22 mouse cellular contexts compared by ENCODE assay signal in genomic region chr19:5309025-5309424, GRCm38 (mm10). TPM values are rescaled to one million over a fixed set of nuclear protein-coding genes. Genes with fewer than 3 reads are reported as not detected.
DNase-seq lines count a peak whose midpoint lies in the region; ATAC-seq lines count a peak whose summit lies in the region.
"Had no signal": no experiment of that assay in that cellular context is flagged by ENCODE, and none has a peak within 500 bp of the region (broad histone marks: within the 10 kb centered on the region; RNA-seq: fewer than 3 reads in every experiment).

No protein-coding gene starts in this region.

- no peaks in the 10 kb centered on the region for H3K27me3 ChIP-seq in midbrain, embryonic 14.5 days (ENCODE audit: control insufficient read depth, insufficient read depth, low read length)
- H3K27me3 ChIP-seq in midbrain, embryonic 16.5 days (ENCODE audit: control insufficient read depth, insufficient read depth, low read depth, low read length) = no peaks in the 10 kb centered on the region
- H3K27me3 ChIP-seq: hindbrain, embryonic 15.5 days; stomach, embryonic 15.5 days had no signal

- H3K4me2 ChIP-seq in midbrain, embryonic 14.5 days (ENCODE audit: low read length) = no peak overlapping the region
- H3K4me2 ChIP-seq in midbrain, embryonic 16.5 days (ENCODE audit: low read length) = no peak overlapping the region
- H3K4me2 ChIP-seq: heart, embryonic 15.5 days; hindbrain, embryonic 15.5 days; lung, embryonic 14.5 days; stomach, embryonic 15.5 days had no signal

- WGBS in midbrain, embryonic 14.5 days = 87% methylated on average over 7 of the region's 7 CpGs
- WGBS in midbrain, embryonic 16.5 days = 84% methylated on average over 7 of the region's 7 CpGs

- H3K4me3 ChIP-seq in midbrain, embryonic 14.5 days (replicated peaks; ENCODE audit: low read depth, low read length) = no peak overlapping the region
- H3K4me3 ChIP-seq in midbrain, embryonic 16.5 days (ENCODE audit: low read depth, low read length) = no peak overlapping the region
- H3K4me3 ChIP-seq: erythroblast, embryonic 14.5 days; heart, embryonic 15.5 days; hindbrain, embryonic 15.5 days; stomach, embryonic 15.5 days had no signal

- peaks cover 39% of the 10 kb centered on the region for H3K36me3 ChIP-seq in midbrain, embryonic 14.5 days (ENCODE audit: control insufficient read depth, insufficient read depth, low read length)
- H3K36me3 ChIP-seq in midbrain, embryonic 16.5 days (ENCODE audit: control insufficient read depth, insufficient read depth, low read length) = peaks cover 27% of the 10 kb centered on the region
- H3K36me3 ChIP-seq: heart, embryonic 15.5 days; stomach, embryonic 15.5 days had no signal

- no peaks in the 10 kb centered on the region for H3K4me1 ChIP-seq in midbrain, embryonic 14.5 days (ENCODE audit: control insufficient read depth, insufficient read depth, low read length)
- no peaks in the 10 kb centered on the region for H3K4me1 ChIP-seq in midbrain, embryonic 16.5 days (ENCODE audit: control insufficient read depth, insufficient read depth, low read length)
- H3K4me1 ChIP-seq: hindbrain, embryonic 15.5 days; stomach, embryonic 15.5 days had no signal

- no peaks in the 10 kb centered on the region for H3K9me3 ChIP-seq in midbrain, embryonic 14.5 days (ENCODE audit: control insufficient read depth, low read length)
- H3K9me3 ChIP-seq in midbrain, embryonic 16.5 days (replicated peaks; ENCODE audit: control insufficient read depth, low read length, poor library complexity, severe bottlenecking) = no peaks in the 10 kb centered on the region; the same call in 1 of the 2 replicates
- H3K9me3 ChIP-seq: heart, embryonic 15.5 days; hindbrain, embryonic 15.5 days; stomach, embryonic 15.5 days had no signal

- ATAC-seq in midbrain, embryonic 14.5 days (ENCODE audit: low FRiP score, low TSS enrichment) = no peak
- no peak for ATAC-seq in midbrain, embryonic 16.5 days

- no peak overlapping the region for H3K27ac ChIP-seq in midbrain, embryonic 14.5 days (replicated peaks; ENCODE audit: low read depth, low read length)
- no peak overlapping the region for H3K27ac ChIP-seq in midbrain, embryonic 16.5 days (ENCODE audit: low read length)
- H3K27ac ChIP-seq: heart, embryonic 15.5 days; hindbrain, embryonic 15.5 days; stomach, embryonic 15.5 days had no signal

- H3K9ac ChIP-seq in midbrain, embryonic 14.5 days (replicated peaks; ENCODE audit: low read length) = no peak overlapping the region
- no peak overlapping the region for H3K9ac ChIP-seq in midbrain, embryonic 16.5 days (ENCODE audit: low read depth, low read length)
- H3K9ac ChIP-seq: heart, embryonic 15.5 days; hindbrain, embryonic 15.5 days; lung, embryonic 14.5 days; stomach, embryonic 15.5 days had no signal

- DNase-seq in embryo, embryonic 11 days = peak; percentile 53
- no peak for DNase-seq in embryo, embryonic 10 days (ENCODE audit: low spot score)
- DNase-seq in midbrain, embryonic 14.5 days = peak; percentile 63
- peak; percentile 40 for DNase-seq in forelimb bud, embryonic 11.5 days (ENCODE audit: low read depth, low spot score)
- no peak for DNase-seq in layer of hippocampus, postnatal 25 days (ENCODE audit: extremely low spot score in 1 of 2, low spot score in 1 of 2)
- DNase-seq in kidney, adult 8-10 months = no peak
- no peak for DNase-seq in yolk sac, embryonic 10.5 days (ENCODE audit: low spot score)
- DNase-seq: adrenal gland, postnatal 10 days; cerebellum, postnatal 25 days; lung, embryonic 14.5 days; right cerebral cortex, postnatal 4 days; thymus, postnatal 36 days had no signal

RNA-seq across cellular contexts. Expression of gene Gal3st3, which starts 10.9 kb away (rescaled TPM):
- polyA plus RNA-seq in midbrain, embryonic 14.5 days (2014; fragmentation: Nextera tagmentation; extraction: Ambion mirVana) = 29.0 and 35.5 TPM in 2 replicates
- polyA plus RNA-seq in midbrain, embryonic 16.5 days (2015; fragmentation: Nextera tagmentation; extraction: Ambion mirVana) = 41.6 and 49.4 TPM in 2 replicates
- 100 to 1,000 TPM; 114 to 129 TPM for total RNA-seq in layer of hippocampus, postnatal 25 days (2021)
- total RNA-seq: megakaryocyte, adult 5-6 weeks had no signal
- polyA plus RNA-seq: C2C12; erythroblast, embryonic 14.5 days had no signal

RNA-seq across cellular contexts. Expression of gene Sf3b2, which starts 13.8 kb away (rescaled TPM):
- polyA plus RNA-seq in midbrain, embryonic 14.5 days (2014; fragmentation: Nextera tagmentation; extraction: Ambion mirVana) = 291 and 365 TPM in 2 replicates
- 326 and 331 TPM in 2 replicates for polyA plus RNA-seq in midbrain, embryonic 16.5 days (2015; fragmentation: Nextera tagmentation; extraction: Ambion mirVana)
- 100 to 1,000 TPM; 201 to 202 TPM for total RNA-seq in layer of hippocampus, postnatal 25 days (2021)

RNA-seq across cellular contexts. Expression of gene Catsper1, which starts 26.5 kb away (rescaled TPM):
- polyA plus RNA-seq in midbrain, embryonic 14.5 days (2014; fragmentation: Nextera tagmentation; extraction: Ambion mirVana) = not detected in 2 replicates
- not detected in 2 replicates for polyA plus RNA-seq in midbrain, embryonic 16.5 days (2015; fragmentation: Nextera tagmentation; extraction: Ambion mirVana)
- not detected for total RNA-seq in layer of hippocampus, postnatal 25 days (2021)
- total RNA-seq: adrenal gland, postnatal 10 days; gastrocnemius, postnatal 4 days; megakaryocyte, adult 5-6 weeks had no signal
- polyA plus RNA-seq: C2C12; erythroblast, embryonic 14.5 days; heart, embryonic 15.5 days; hindbrain, embryonic 15.5 days; kidney, embryonic 14.5 days; limb, embryonic 14.5 days; lung, embryonic 14.5 days; stomach, embryonic 15.5 days had no signal

RNA-seq across cellular contexts. Expression of gene Pacs1, which starts 36.1 kb away (rescaled TPM):
- polyA plus RNA-seq in midbrain, embryonic 14.5 days (2014; fragmentation: Nextera tagmentation; extraction: Ambion mirVana) = 42.4 and 48.4 TPM in 2 replicates
- polyA plus RNA-seq in midbrain, embryonic 16.5 days (2015; fragmentation: Nextera tagmentation; extraction: Ambion mirVana) = 50.7 and 52.2 TPM in 2 replicates
- total RNA-seq in layer of hippocampus, postnatal 25 days (2021) = 10 to 100 TPM; 54.2 to 57.6 TPM

RNA-seq across cellular contexts. Expression of gene Cst6, which starts 40.3 kb away (rescaled TPM):
- 7.7 and 8.4 TPM in 2 replicates for polyA plus RNA-seq in midbrain, embryonic 14.5 days (2014; fragmentation: Nextera tagmentation; extraction: Ambion mirVana)
- 7.5 and 11.1 TPM in 2 replicates for polyA plus RNA-seq in midbrain, embryonic 16.5 days (2015; fragmentation: Nextera tagmentation; extraction: Ambion mirVana)
- total RNA-seq in layer of hippocampus, postnatal 25 days (2021) = 1 to 10 TPM; 6.1 to 6.7 TPM
- total RNA-seq: megakaryocyte, adult 5-6 weeks had no signal
- polyA plus RNA-seq: erythroblast, embryonic 14.5 days; lung, embryonic 14.5 days had no signal

Comparison
In these comparisons a context has a peak if more than half of its experiments do, and no peak if none do; other contexts are left out.
1. DNase-seq: peak in embryo, embryonic 11 days (single experiment), midbrain, embryonic 14.5 days (single experiment) and forelimb bud, embryonic 11.5 days (single experiment); none in embryo, embryonic 10 days (single experiment), layer of hippocampus, postnatal 25 days (0 of 2), kidney, adult 8-10 months (0 of 2) and yolk sac, embryonic 10.5 days (single experiment).